7 mouse cellular contexts compared by ENCODE assay signal in the genomic region with DNA sequence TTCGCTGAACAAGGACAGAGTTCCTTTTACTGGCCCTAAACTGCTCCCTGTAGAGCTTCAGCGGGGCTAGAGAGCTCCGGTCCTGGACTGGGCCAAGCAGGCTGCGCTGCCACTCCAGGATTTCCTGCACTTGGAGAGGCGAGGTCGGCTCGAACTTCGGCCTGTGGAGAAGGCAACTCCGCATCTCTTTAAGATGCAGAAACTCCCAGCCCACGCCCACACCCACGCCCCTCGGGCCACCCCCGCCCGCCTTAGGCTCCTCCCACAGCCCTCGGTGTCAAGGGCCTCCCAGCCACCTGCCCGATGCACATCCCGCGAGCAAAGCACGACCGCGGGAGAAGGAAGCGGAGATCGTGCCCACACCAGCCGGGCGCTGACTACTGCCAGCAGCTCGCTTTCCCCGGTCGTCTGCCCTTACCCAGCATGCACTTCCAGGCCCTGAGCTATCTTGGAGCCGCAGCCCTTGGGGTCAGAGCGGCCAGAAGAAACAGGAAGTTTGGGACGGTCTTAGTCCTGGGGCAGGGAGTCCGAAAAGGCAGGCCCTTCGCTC. TPM values are rescaled to one million over a fixed set of nuclear protein-coding genes. Genes with fewer than 3 reads are reported as not detected.
DNase-seq lines count a peak whose midpoint lies in the region; ATAC-seq and TF ChIP-seq lines count a peak whose summit lies in the region.

No protein-coding gene starts in this region.

- no peaks in the 10 kb centered on the region for H3K9me3 ChIP-seq in embryonic facial prominence, embryonic 14.5 days (ENCODE audit: control insufficient read depth, low read length)
- no peaks in the 10 kb centered on the region for H3K9me3 ChIP-seq in kidney, embryonic 14.5 days (ENCODE audit: control insufficient read depth, low read length)
- no peaks in the 10 kb centered on the region for H3K9me3 ChIP-seq in limb, embryonic 14.5 days (ENCODE audit: control insufficient read depth, low read length)
- H3K9me3 ChIP-seq in midbrain, embryonic 16.5 days (replicated peaks; ENCODE audit: control insufficient read depth, low read length, poor library complexity, severe bottlenecking), result no peaks in the 10 kb centered on the region

- H3K36me3 ChIP-seq in embryonic facial prominence, embryonic 14.5 days (ENCODE audit: control insufficient read depth, insufficient read depth, low read length), result no peaks in the 10 kb centered on the region
- H3K36me3 ChIP-seq in kidney, embryonic 14.5 days (ENCODE audit: control insufficient read depth, insufficient read depth, low read length), result no peaks in the 10 kb centered on the region
- H3K36me3 ChIP-seq in limb, embryonic 14.5 days (ENCODE audit: control insufficient read depth, insufficient read depth, low read length), result no peaks in the 10 kb centered on the region
- H3K36me3 ChIP-seq in midbrain, embryonic 16.5 days (ENCODE audit: control insufficient read depth, insufficient read depth, low read length), result no peaks in the 10 kb centered on the region
- no peaks in the 10 kb centered on the region for H3K36me3 ChIP-seq in spleen, adult 2 months (ENCODE audit: control insufficient read depth, insufficient read depth, low read length)

- peak; percentile 72 for DNase-seq in embryonic facial prominence, embryonic 14.5 days (ENCODE audit: low spot score)
- DNase-seq in heart, adult 9 months (ENCODE audit: low spot score in 2 of 2), result peak; percentile 84 to 88
- DNase-seq in limb, embryonic 14.5 days (ENCODE audit: low spot score), result peak; percentile 41
- peak; percentile 52 to 80 for DNase-seq in spleen, adult 2 months (ENCODE audit: low read depth in 1 of 2, low spot score in 2 of 2)

- WGBS in bone marrow, adult 2 months, result 9% methylated on average over 33 of the region's 33 CpGs
- WGBS in embryonic facial prominence, embryonic 14.5 days, result 13% methylated on average over 19 of the region's 33 CpGs
- WGBS in kidney, embryonic 14.5 days, result 21% methylated on average over 30 of the region's 33 CpGs
- 28% methylated on average over 21 of the region's 33 CpGs for WGBS in limb, embryonic 14.5 days
- 15% methylated on average over 32 of the region's 33 CpGs for WGBS in midbrain, embryonic 16.5 days
- WGBS in spleen, adult 2 months, result 28% methylated on average over 33 of the region's 33 CpGs

- H3K27ac ChIP-seq in bone marrow, adult 2 months (ENCODE audit: control insufficient read depth, insufficient read depth, low read depth, low read length, poor library complexity), result peak overlapping the region; percentile 93
- H3K27ac ChIP-seq in embryonic facial prominence, embryonic 14.5 days (replicated peaks; ENCODE audit: low read depth, low read length), result no peak overlapping the region
- no peak overlapping the region for H3K27ac ChIP-seq in kidney, embryonic 14.5 days (ENCODE audit: low read depth, low read length)
- H3K27ac ChIP-seq in limb, embryonic 14.5 days (replicated peaks; ENCODE audit: low read depth, low read length), result no peak overlapping the region
- no peak overlapping the region for H3K27ac ChIP-seq in midbrain, embryonic 16.5 days (ENCODE audit: low read length)
- H3K27ac ChIP-seq in spleen, adult 2 months (ENCODE audit: insufficient read depth, low read length), result peak overlapping the region; percentile 82

- TF ChIP-seq CTCF in bone marrow, adult 2 months (IDR thresholded peaks at IDR 0.05; ENCODE audit: control insufficient read depth, insufficient read depth, low read length), result no peak
- no peak for TF ChIP-seq CTCF in spleen, adult 2 months (IDR thresholded peaks at IDR 0.05; ENCODE audit: extremely low read depth, insufficient read depth, insufficient read length, insufficient replicate concordance)

- ATAC-seq in embryonic facial prominence, embryonic 14.5 days (ENCODE audit: low read depth), result peak; percentile 85
- peak; percentile 81 for ATAC-seq in kidney, embryonic 14.5 days (ENCODE audit: low FRiP score, low TSS enrichment)
- ATAC-seq in limb, embryonic 14.5 days (ENCODE audit: low FRiP score, low read depth), result peak; percentile 87
- ATAC-seq in midbrain, embryonic 16.5 days, result peak; percentile 72

- H3K4me1 ChIP-seq in bone marrow, adult 2 months (ENCODE audit: control insufficient read depth, insufficient read depth, low read length), result no peaks in the 10 kb centered on the region; the same call in 1 of the 2 replicates
- no peaks in the 10 kb centered on the region for H3K4me1 ChIP-seq in embryonic facial prominence, embryonic 14.5 days (ENCODE audit: control insufficient read depth, insufficient read depth, low read length)
- H3K4me1 ChIP-seq in kidney, embryonic 14.5 days (ENCODE audit: control insufficient read depth, insufficient read depth, low read length), result 0 out of 2 replicates have a peak, but pooled peaks cover 8% of the 10 kb centered on the region
- no peaks in the 10 kb centered on the region for H3K4me1 ChIP-seq in limb, embryonic 14.5 days (ENCODE audit: control insufficient read depth, insufficient read depth, low read length)
- peaks cover 2% of the 10 kb centered on the region; the same call in 1 of the 2 replicates for H3K4me1 ChIP-seq in midbrain, embryonic 16.5 days (ENCODE audit: control insufficient read depth, insufficient read depth, low read length)
- no peaks in the 10 kb centered on the region; the same call in 1 of the 2 replicates for H3K4me1 ChIP-seq in spleen, adult 2 months (ENCODE audit: control insufficient read depth, insufficient read depth, insufficient read length)

- H3K27me3 ChIP-seq in embryonic facial prominence, embryonic 14.5 days (replicated peaks; ENCODE audit: control insufficient read depth, insufficient read depth, low read length), result peaks cover 11% of the 10 kb centered on the region
- H3K27me3 ChIP-seq in kidney, embryonic 14.5 days (ENCODE audit: control insufficient read depth, insufficient read depth, low read length), result peaks cover 11% of the 10 kb centered on the region
- H3K27me3 ChIP-seq in limb, embryonic 14.5 days (ENCODE audit: control insufficient read depth, insufficient read depth, low read length), result no peaks in the 10 kb centered on the region; the same call in 1 of the 2 replicates
- peaks cover 4% of the 10 kb centered on the region for H3K27me3 ChIP-seq in midbrain, embryonic 16.5 days (ENCODE audit: control insufficient read depth, insufficient read depth, low read depth, low read length)
- H3K27me3 ChIP-seq in spleen, adult 2 months (ENCODE audit: control insufficient read depth, insufficient read depth, low read length), result no peaks in the 10 kb centered on the region

- peak overlapping the region; percentile 52 for H3K9ac ChIP-seq in embryonic facial prominence, embryonic 14.5 days (ENCODE audit: low read depth, low read length)
- H3K9ac ChIP-seq in kidney, embryonic 14.5 days (ENCODE audit: low read depth, low read length), result peak overlapping the region; percentile 50; the same call in 1 of the 2 replicates
- peak overlapping the region; percentile 34 for H3K9ac ChIP-seq in limb, embryonic 14.5 days (ENCODE audit: low read depth, low read length, severe bottlenecking)
- peak overlapping the region; percentile 56; the same call in 1 of the 2 replicates for H3K9ac ChIP-seq in midbrain, embryonic 16.5 days (ENCODE audit: low read depth, low read length)

- peak; percentile 86 for TF ChIP-seq POLR2A in bone marrow, adult 2 months (IDR thresholded peaks at IDR 0.05; ENCODE audit: borderline replicate concordance, control insufficient read depth, low read depth, low read length)
- no peak for TF ChIP-seq POLR2A in limb, embryonic 14.5 days (IDR thresholded peaks at IDR 0.05; ENCODE audit: borderline replicate concordance, extremely low read depth, insufficient read depth, insufficient read length)
- TF ChIP-seq POLR2A in spleen, adult 2 months (IDR thresholded peaks at IDR 0.05; ENCODE audit: low read depth, low read length), result peak; percentile 38

- H3K4me2 ChIP-seq in embryonic facial prominence, embryonic 14.5 days (ENCODE audit: low read depth, low read length), result peak overlapping the region; percentile 56
- H3K4me2 ChIP-seq in kidney, embryonic 14.5 days (replicated peaks; ENCODE audit: low read depth, low read length), result peak overlapping the region; percentile 54
- peak overlapping the region; percentile 54 for H3K4me2 ChIP-seq in limb, embryonic 14.5 days (replicated peaks; ENCODE audit: low read depth, low read length, severe bottlenecking)
- peak overlapping the region; percentile 63 for H3K4me2 ChIP-seq in midbrain, embryonic 16.5 days (ENCODE audit: low read length)

- H3K4me3 ChIP-seq in bone marrow, adult 2 months (replicated peaks; ENCODE audit: control insufficient read depth, low read depth, low read length), result peak overlapping the region; percentile 75
- H3K4me3 ChIP-seq in embryonic facial prominence, embryonic 14.5 days (ENCODE audit: low read depth, low read length), result peak overlapping the region; percentile 36
- H3K4me3 ChIP-seq in kidney, embryonic 14.5 days (ENCODE audit: low read length), result peak overlapping the region; percentile 39
- peak overlapping the region; percentile 38 for H3K4me3 ChIP-seq in limb, embryonic 14.5 days (replicated peaks; ENCODE audit: low read length)
- peak overlapping the region; percentile 45 for H3K4me3 ChIP-seq in midbrain, embryonic 16.5 days (ENCODE audit: low read depth, low read length)
- peak overlapping the region; percentile 71 for H3K4me3 ChIP-seq in spleen, adult 2 months (ENCODE audit: extremely low read depth, insufficient read depth, insufficient read length)

RNA-seq across cellular contexts. Expression of gene Bcorl1, which starts 26.6 kb away (rescaled TPM):
- 15.3 and 27.3 TPM in 2 replicates for polyA plus RNA-seq in bone marrow, adult 2 months (2011; ENCODE audit: insufficient read depth, insufficient read length, low replicate concordance, missing spikeins)
- polyA plus RNA-seq in embryonic facial prominence, embryonic 14.5 days (2014; fragmentation: Nextera tagmentation; extraction: Ambion mirVana), result 6.7 and 7.0 TPM in 2 replicates
- 6.1 and 10.1 TPM in 2 replicates for polyA plus RNA-seq in kidney, embryonic 14.5 days (2014; fragmentation: Nextera tagmentation; extraction: Ambion mirVana)
- polyA plus RNA-seq in limb, embryonic 14.5 days (2012; rRNA removed), result 7.9 and 8.6 TPM in 2 replicates
- polyA plus RNA-seq in limb, embryonic 14.5 days (2014; fragmentation: Nextera tagmentation; extraction: Ambion mirVana), result 6.8 and 6.9 TPM in 2 replicates
- polyA plus RNA-seq in midbrain, embryonic 16.5 days (2015; fragmentation: Nextera tagmentation; extraction: Ambion mirVana), result 6.7 and 8.6 TPM in 2 replicates
- polyA plus RNA-seq in spleen, adult 2 months (2012; rRNA removed), result 3.1 and 3.4 TPM in 2 replicates

RNA-seq across cellular contexts. Expression of gene Utp14a, which starts 57.9 kb away (rescaled TPM):
- polyA plus RNA-seq in bone marrow, adult 2 months (2011; ENCODE audit: insufficient read depth, insufficient read length, low replicate concordance, missing spikeins), result 20.2 and 29.7 TPM in 2 replicates
- 17.2 and 17.4 TPM in 2 replicates for polyA plus RNA-seq in embryonic facial prominence, embryonic 14.5 days (2014; fragmentation: Nextera tagmentation; extraction: Ambion mirVana)
- polyA plus RNA-seq in kidney, embryonic 14.5 days (2014; fragmentation: Nextera tagmentation; extraction: Ambion mirVana), result 20.3 and 21.9 TPM in 2 replicates
- 13.6 and 20.9 TPM in 2 replicates for polyA plus RNA-seq in limb, embryonic 14.5 days (2012; rRNA removed)
- polyA plus RNA-seq in limb, embryonic 14.5 days (2014; fragmentation: Nextera tagmentation; extraction: Ambion mirVana), result 19.0 and 21.0 TPM in 2 replicates
- 13.8 and 14.2 TPM in 2 replicates for polyA plus RNA-seq in midbrain, embryonic 16.5 days (2015; fragmentation: Nextera tagmentation; extraction: Ambion mirVana)
- 2.1 and 2.4 TPM in 2 replicates for polyA plus RNA-seq in spleen, adult 2 months (2012; rRNA removed)

Comparison
In these comparisons a context has a peak if more than half of its experiments do, and no peak if none do; other contexts are left out.
1. H3K27ac ChIP-seq: peak in bone marrow, adult 2 months (single experiment) and spleen, adult 2 months (single experiment); none in embryonic facial prominence, embryonic 14.5 days (single experiment), kidney, embryonic 14.5 days (single experiment), limb, embryonic 14.5 days (single experiment) and midbrain, embryonic 16.5 days (single experiment).
2. Peak in every context shown above with its lines, with median percentiles within 50 percentile points of each other: H3K4me3 ChIP-seq, ATAC-seq, DNase-seq, H3K4me2 ChIP-seq and H3K9ac ChIP-seq.